Mouse (Mus musculus) stomach, embryonic 15.5 days (tissue): ENCODE results near the gene Gca. TPM values are rescaled to one million over a fixed set of nuclear protein-coding genes. Genes with fewer than 3 reads are reported as not detected.

Experiments
- ATAC-seq: fragments of 200-750 bp; cut with Nextera tagmentation; 2 replicates; pipeline ENCODE4 v1.8.0; 2017; ENCODE audit warnings: low read depth, moderate number of reproducible peaks, moderate TSS enrichment; ENCODE audit not compliant: insufficient read depth, low FRiP score
- H3K27ac ChIP-seq: fragments of 300-500 bp; sonication (generic); 2 replicates; pipeline ENCODE4 v1.5.1; 2015; ENCODE audit warnings: mild to moderate bottlenecking, inconsistent platforms
- H3K27me3 ChIP-seq: fragments of 300-500 bp; sonication (generic); replicated peaks from 2 replicates; pipeline ENCODE4 v1.6.1; 2015; ENCODE audit warnings: inconsistent platforms
- H3K36me3 ChIP-seq: fragments of 300-500 bp; sonication (generic); 2 replicates; pipeline ENCODE4 v1.6.1; 2015; ENCODE audit warnings: inconsistent platforms
- H3K4me1 ChIP-seq: fragments of 300-500 bp; sonication (generic); 2 replicates; pipeline ENCODE4 v1.6.1; 2015; ENCODE audit warnings: inconsistent platforms
- H3K4me2 ChIP-seq: fragments of 300-500 bp; sonication (generic); 2 replicates; pipeline ENCODE4 v1.6.1; 2015; ENCODE audit warnings: mild to moderate bottlenecking, inconsistent platforms
- H3K4me3 ChIP-seq: fragments of 300-500 bp; sonication (generic); replicated peaks from 2 replicates; pipeline ENCODE4 v1.5.1; 2015; ENCODE audit warnings: inconsistent platforms
- H3K9ac ChIP-seq: fragments of 300-500 bp; sonication (generic); 2 replicates; pipeline ENCODE4 v1.6.1; 2015; ENCODE audit warnings: inconsistent platforms
- H3K9me3 ChIP-seq: fragments of 300-500 bp; sonication (generic); 2 replicates; pipeline ENCODE4 v1.6.1; 2016; ENCODE audit warnings: inconsistent platforms
- WGBS: fragments of 180-500 bp; shearing (Covaris S2); methylation state at CpG from one replicate; pipeline ENCODE4 v1.1.7; 2015; 5-methylcytosine and 5-hydroxymethylcytosine counted together
- polyA plus RNA-seq: library from polyadenylated mRNA; unstranded; fragments of >200 nt; fragmentation: Nextera tagmentation; extraction: Ambion mirVana; gene quantifications from 2 replicates; pipeline ENCODE4 v1.2.1, GENCODE M21; 2015

Gca gene
- polyA plus RNA-seq, 1 experiment from 2014 or later, result 7.3 TPM

DNA sequence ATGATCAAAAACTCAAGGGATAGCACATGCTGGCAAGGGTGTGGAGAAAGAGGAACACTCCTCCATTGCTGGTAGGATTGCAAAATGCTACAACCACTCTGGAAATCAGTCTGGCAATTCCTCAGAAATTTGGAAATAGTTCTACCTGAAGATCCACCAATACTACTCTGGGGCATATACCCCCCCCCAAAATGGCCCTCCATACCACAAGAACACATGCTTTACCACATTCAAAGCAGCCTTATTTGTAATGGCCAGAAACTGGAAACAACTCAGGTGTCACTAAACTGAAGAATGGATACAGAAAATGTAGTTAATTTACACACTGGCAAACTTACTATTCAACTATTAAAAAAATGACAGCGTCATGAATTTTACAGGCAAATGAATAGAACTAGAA is 66.6 kb downstream of the Gca start:
- Histone ChIP-seq H3K4me1 (no peaks in the 10 kb centered on the region), H3K4me2 (no peak overlapping the region), H3K4me3 (no peak overlapping the region), H3K36me3 (no peaks in the 10 kb centered on the region), H3K9me3 (no peaks in the 10 kb centered on the region), H3K9ac (no peak overlapping the region), H3K27ac (no peak overlapping the region), H3K27me3 (no peaks in the 10 kb centered on the region)
- ATAC-seq, result no peak
- WGBS, result 73% methylated on average over 1 of the region's 1 CpGs

DNA sequence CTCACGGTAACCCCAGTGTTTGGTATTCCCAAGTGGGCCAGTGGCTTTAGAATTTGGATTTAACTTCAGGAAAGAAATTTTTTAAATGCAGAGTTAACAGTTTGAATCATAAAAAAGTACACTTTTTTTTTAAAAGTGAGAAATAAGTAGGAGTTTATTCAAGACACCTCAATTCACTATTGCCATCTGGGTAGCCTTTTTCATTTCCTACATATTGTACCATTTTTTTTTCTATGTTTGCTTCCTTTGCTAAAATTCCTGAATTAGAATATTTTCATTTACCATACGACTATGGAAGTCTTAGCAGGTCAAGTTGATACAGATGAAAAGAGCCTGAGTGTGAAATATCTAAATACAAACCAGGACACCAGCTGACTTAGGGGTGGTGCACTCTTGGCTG is 79.0 kb downstream of the Gca start:
- WGBS, result 70% methylated on average over 2 of the region's 2 CpGs
- no peak overlapping the region for H3K9ac ChIP-seq
- no peaks in the 10 kb centered on the region for H3K27me3 ChIP-seq
- H3K9me3 ChIP-seq, result no peaks in the 10 kb centered on the region
- H3K4me1 ChIP-seq, result no peaks in the 10 kb centered on the region
- no peak overlapping the region for H3K27ac ChIP-seq
- no peaks in the 10 kb centered on the region for H3K36me3 ChIP-seq
- H3K4me3 ChIP-seq, result no peak overlapping the region
- H3K4me2 ChIP-seq, result no peak overlapping the region
- ATAC-seq, result no peak

Other genes starting within 250 kb of the Gca start
- 92.0 and 164 TPM in 2 replicates for gene Gcg, start 180.6 kb upstream of the Gca start, polyA plus RNA-seq
- 15.4 and 16.6 TPM in 2 replicates for gene Fap, start 90.2 kb upstream of the Gca start, polyA plus RNA-seq
- gene Ifih1, start 18.0 kb upstream of the Gca start, polyA plus RNA-seq, result 4.4 TPM in 2 replicates